Mouse (Mus musculus) neural tube, embryonic 14.5 days (tissue): ENCODE measurements at regions not wholly inside any gene's neighbourhood (a gene's known extent, or its start where the extent isn't known, plus 50 kb on each side); places are given as distances from the start of the nearest gene placed in this dataset.

Source experiments
- ATAC-seq: fragments of 200-750 bp; cut with Nextera tagmentation; 2 replicates; pipeline ENCODE4 v1.8.0; 2017; ENCODE audit warnings: low read depth, mild to moderate bottlenecking, moderate TSS enrichment, moderate library complexity
- H3K27ac ChIP-seq: fragments of 300-500 bp; sonication (generic); 2 replicates; pipeline ENCODE4 v1.5.1; 2014; ENCODE audit warnings: low read depth, mild to moderate bottlenecking, control low read depth, low read length, moderate library complexity, mixed read lengths
- H3K27me3 ChIP-seq: fragments of 300-500 bp; sonication (generic); 2 replicates; pipeline ENCODE4 v1.6.1; 2014; ENCODE audit warnings: low read length; ENCODE audit not compliant: control insufficient read depth, insufficient read depth
- H3K36me3 ChIP-seq: fragments of 300-500 bp; sonication (generic); 2 replicates; pipeline ENCODE4 v1.6.1; 2014; ENCODE audit warnings: low read length, mixed read lengths; ENCODE audit not compliant: control insufficient read depth, insufficient read depth
- H3K4me1 ChIP-seq: fragments of 300-500 bp; sonication (generic); 2 replicates; pipeline ENCODE4 v1.6.1; 2014; ENCODE audit warnings: low read length; ENCODE audit not compliant: control insufficient read depth, insufficient read depth
- H3K4me2 ChIP-seq: fragments of 300-500 bp; sonication (generic); 2 replicates; pipeline ENCODE4 v1.6.1; 2014; ENCODE audit warnings: mild to moderate bottlenecking, low read depth, low read length, control low read depth
- H3K4me3 ChIP-seq: fragments of 300-500 bp; sonication (generic); 2 replicates; pipeline ENCODE4 v1.5.1; 2014; ENCODE audit warnings: low read depth, low read length, control low read depth, mixed read lengths
- H3K9ac ChIP-seq: fragments of 300-500 bp; sonication (generic); replicated peaks from 2 replicates; pipeline ENCODE4 v1.6.1; 2014; ENCODE audit warnings: low read depth, mild to moderate bottlenecking, control low read depth, low read length, mixed read lengths
- H3K9me3 ChIP-seq: fragments of 300-500 bp; sonication (generic); 2 replicates; pipeline ENCODE4 v1.6.1; 2016; ENCODE audit warnings: low read length; ENCODE audit not compliant: control insufficient read depth
- WGBS: fragments of 180-500 bp; shearing (Covaris S2); extraction: QIAGEN DNeasy Blood & Tissue Kit; methylation state at CpG from one replicate; pipeline ENCODE4 v1.1.7; 2014; 5-methylcytosine and 5-hydroxymethylcytosine counted together

GRCm38 (mm10) chr8:114076701-114077100 is 56.7 kb upstream of the Nudt7 start:
- Histone ChIP-seq H3K9me3 (no peaks in the 10 kb centered on the region), H3K9ac (no peak overlapping the region), H3K27me3 (no peaks in the 10 kb centered on the region), H3K4me1 (peaks cover 5% of the 10 kb centered on the region; the same call in 1 of the 2 replicates), H3K27ac (no peak overlapping the region), H3K4me2 (no peak overlapping the region), H3K36me3 (no peaks in the 10 kb centered on the region), H3K4me3 (no peak overlapping the region)
- 85% methylated on average over 5 of the region's 5 CpGs for WGBS
- ATAC-seq, result no peak

- Histone ChIP-seq H3K27me3 (no peaks in the 10 kb centered on the region), H3K4me3 (no peak overlapping the region), H3K36me3 (no peaks in the 10 kb centered on the region), H3K4me2 (no peak overlapping the region), H3K27ac (peak overlapping the region; percentile 16; the same call in 1 of the 2 replicates), H3K9me3 (no peaks in the 10 kb centered on the region), H3K9ac (no peak overlapping the region), H3K4me1 (peaks cover 9% of the 10 kb centered on the region; the same call in 1 of the 2 replicates)
- 6% methylated on average over 10 of the region's 10 CpGs for WGBS
- ATAC-seq, result peak; percentile 82
These were observed 52.2 kb upstream of the Nudt7 start for GRCm38 (mm10) chr8:114081049-114081756.

- no peaks in the 10 kb centered on the region for H3K9me3 ChIP-seq
- H3K4me1 ChIP-seq, result peaks cover 9% of the 10 kb centered on the region; the same call in 1 of the 2 replicates
- H3K4me2 ChIP-seq, result no peak overlapping the region
- no peaks in the 10 kb centered on the region for H3K27me3 ChIP-seq
- no peak overlapping the region for H3K9ac ChIP-seq
- peak; percentile 71 for ATAC-seq
- WGBS, result 56% methylated on average over 3 of the region's 3 CpGs
- H3K4me3 ChIP-seq, result no peak overlapping the region
- H3K36me3 ChIP-seq, result no peaks in the 10 kb centered on the region
- peak overlapping the region; percentile 34; the same call in 1 of the 2 replicates for H3K27ac ChIP-seq
These were observed 51.6 kb upstream of the Nudt7 start for GRCm38 (mm10) chr8:114081757-114082059.
